In the genomic region with DNA sequence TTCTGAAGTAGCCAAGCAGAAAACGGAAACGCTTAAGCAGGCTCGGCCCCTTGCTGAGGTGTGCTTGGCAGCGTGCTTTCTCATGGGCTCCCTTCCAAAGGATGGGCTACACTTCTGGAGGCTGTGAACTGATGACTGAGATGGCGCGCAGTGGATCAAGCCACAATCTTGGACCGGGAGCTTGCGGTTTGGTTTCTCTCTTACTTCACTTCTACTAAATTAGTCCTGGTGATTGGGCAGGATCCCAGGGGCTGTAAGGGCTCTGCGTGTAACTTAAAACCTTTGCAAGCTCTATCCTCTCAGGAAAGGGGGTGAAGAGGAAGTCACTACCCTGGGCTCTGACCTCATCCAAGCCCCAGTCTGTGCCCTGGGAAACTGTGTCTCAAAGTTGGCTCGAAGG, we compare ENCODE assay signal across 12 mouse cellular contexts. TPM values are rescaled to one million over a fixed set of nuclear protein-coding genes. Genes with fewer than 3 reads are reported as not detected.
DNase-seq lines count a peak whose midpoint lies in the region; ATAC-seq and TF ChIP-seq lines count a peak whose summit lies in the region.
"Had no signal": no experiment of that assay in that cellular context is flagged by ENCODE, and none has a peak within 500 bp of the region (broad histone marks: within the 10 kb centered on the region; RNA-seq: fewer than 3 reads in every experiment).

No protein-coding gene starts in this region.

- peak overlapping the region; percentile 10; the same call in 1 of the 2 replicates for H3K27ac ChIP-seq in heart, embryonic 10.5 days
- no peak overlapping the region for H3K27ac ChIP-seq in heart, embryonic 11.5 days (ENCODE audit: low read depth, low read length)
- H3K27ac ChIP-seq: macrophage; stomach, postnatal 0 days had no signal

- no peaks in the 10 kb centered on the region for H3K4me1 ChIP-seq in heart, embryonic 10.5 days
- no peaks in the 10 kb centered on the region for H3K4me1 ChIP-seq in heart, embryonic 11.5 days (ENCODE audit: control insufficient read depth, insufficient read depth, low read length)
- peaks cover 8% of the 10 kb centered on the region for H3K4me1 ChIP-seq in E14TG2a.4 (replicated peaks; ENCODE audit: low read depth, low read length)

- H3K4me2 ChIP-seq in heart, embryonic 11.5 days, result no peak overlapping the region

- WGBS in heart, embryonic 10.5 days, result 69% methylated on average over 10 of the region's 10 CpGs
- 72% methylated on average over 10 of the region's 10 CpGs for WGBS in heart, embryonic 11.5 days (ENCODE audit: insufficient replicate concordance)

- H3K9ac ChIP-seq in heart, embryonic 11.5 days (ENCODE audit: low read depth, low read length), result no peak overlapping the region

- no peak for ATAC-seq in heart, embryonic 11.5 days (replicated peaks; ENCODE audit: insufficient number of reproducible peaks, low FRiP score, low TSS enrichment)
- no peak for ATAC-seq in frontal cortex, adult (ENCODE audit: low TSS enrichment)

- no peaks in the 10 kb centered on the region for H3K36me3 ChIP-seq in heart, embryonic 10.5 days
- H3K36me3 ChIP-seq in heart, embryonic 11.5 days (ENCODE audit: control insufficient read depth, insufficient read depth, low read length), result no peaks in the 10 kb centered on the region
- no peaks in the 10 kb centered on the region for H3K36me3 ChIP-seq in E14TG2a.4 (ENCODE audit: insufficient read depth, low read length)

- no peaks in the 10 kb centered on the region for H3K27me3 ChIP-seq in heart, embryonic 10.5 days (ENCODE audit: insufficient read depth, poor library complexity, severe bottlenecking)
- no peaks in the 10 kb centered on the region for H3K27me3 ChIP-seq in heart, embryonic 11.5 days (ENCODE audit: control insufficient read depth, insufficient read depth, low read length)
- H3K27me3 ChIP-seq in E14TG2a.4 (ENCODE audit: insufficient read depth, low read length), result peaks cover 15% of the 10 kb centered on the region

- TF ChIP-seq CTCF in E14TG2a.4 (conservative IDR thresholded peaks at IDR 0.05; ENCODE audit: low read length), result no peak

- no peaks in the 10 kb centered on the region for H3K9me3 ChIP-seq in heart, embryonic 10.5 days
- H3K9me3 ChIP-seq in heart, embryonic 11.5 days (replicated peaks; ENCODE audit: control insufficient read depth, low read length), result no peaks in the 10 kb centered on the region
- H3K9me3 ChIP-seq in E14TG2a.4 (ENCODE audit: low read length), result no peaks in the 10 kb centered on the region

- DNase-seq in heart, embryonic 10.5 days (ENCODE audit: low spot score), result no peak
- DNase-seq in fibroblast of lung, adult 2 months (ENCODE audit: low read depth), result peak; percentile 83
- peak; percentile 24 for DNase-seq in kidney, postnatal 10 days
- no peak for DNase-seq in thymus, postnatal 0 days (ENCODE audit: low spot score)
- no peak for DNase-seq in embryo, embryonic 9.5 days (ENCODE audit: extremely low spot score)
- DNase-seq: heart, postnatal 14 days had no signal

- no peak overlapping the region for H3K4me3 ChIP-seq in heart, embryonic 10.5 days
- no peak overlapping the region for H3K4me3 ChIP-seq in heart, embryonic 11.5 days (ENCODE audit: low read depth, low read length)
- H3K4me3 ChIP-seq in E14TG2a.4 (replicated peaks; ENCODE audit: low read length), result peak overlapping the region; percentile 39

RNA-seq across cellular contexts. Expression of a gene that starts 22.5 kb away (rescaled TPM):
- not detected in 2 replicates for polyA plus RNA-seq in heart, embryonic 10.5 days (2016; fragmentation: Nextera tagmentation; extraction: Ambion mirVana)
- not detected in 2 replicates for polyA plus RNA-seq in heart, embryonic 11.5 days (2014; fragmentation: Nextera tagmentation; extraction: Ambion mirVana)
- polyA plus RNA-seq in thymus, postnatal 0 days (2015; fragmentation: Nextera tagmentation; extraction: Ambion mirVana), result 0.77 and 0.81 TPM in 2 replicates
- polyA plus RNA-seq: liver, adult 2 months; macrophage had no signal

Comparison
In these comparisons a context has a peak if more than half of its experiments do, and no peak if none do; other contexts are left out.
1. DNase-seq: peak in fibroblast of lung, adult 2 months (single experiment) and kidney, postnatal 10 days (single experiment); none in heart, embryonic 10.5 days (single experiment), thymus, postnatal 0 days (single experiment) and embryo, embryonic 9.5 days (single experiment).